Mouse (Mus musculus) liver, adult (tissue): ENCODE data around the gene Sorcs3.

Experiments
- GATA4 ChIP-seq: IDR thresholded peaks from 2 replicates; pipeline ENCODE4 v1.6.1; 2014; ENCODE audit warnings: mild to moderate bottlenecking, low read length; ENCODE audit not compliant: insufficient replicate concordance

The Sorcs3 gene

DNA sequence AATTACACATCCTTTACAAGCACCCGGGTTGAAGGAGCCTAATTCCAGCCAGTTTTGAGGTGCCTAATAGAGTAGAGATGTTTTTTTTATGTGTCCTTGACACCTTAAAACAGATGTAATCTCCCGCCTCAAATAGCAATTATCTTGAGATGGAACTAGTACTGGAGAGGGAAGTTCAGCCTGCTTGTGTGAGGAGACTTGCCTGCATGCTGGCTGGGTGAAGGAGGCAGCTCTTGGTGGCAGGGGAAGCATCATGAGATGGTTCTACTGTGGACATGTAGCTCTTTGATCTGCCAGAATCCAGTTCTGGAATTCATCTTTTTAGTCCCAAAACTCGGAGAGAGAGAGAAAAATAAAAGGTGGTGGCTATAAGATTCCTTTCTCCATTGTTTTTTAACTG is 38.2 kb downstream of the Sorcs3 start:
- TF ChIP-seq GATA4 = no peak

DNA sequence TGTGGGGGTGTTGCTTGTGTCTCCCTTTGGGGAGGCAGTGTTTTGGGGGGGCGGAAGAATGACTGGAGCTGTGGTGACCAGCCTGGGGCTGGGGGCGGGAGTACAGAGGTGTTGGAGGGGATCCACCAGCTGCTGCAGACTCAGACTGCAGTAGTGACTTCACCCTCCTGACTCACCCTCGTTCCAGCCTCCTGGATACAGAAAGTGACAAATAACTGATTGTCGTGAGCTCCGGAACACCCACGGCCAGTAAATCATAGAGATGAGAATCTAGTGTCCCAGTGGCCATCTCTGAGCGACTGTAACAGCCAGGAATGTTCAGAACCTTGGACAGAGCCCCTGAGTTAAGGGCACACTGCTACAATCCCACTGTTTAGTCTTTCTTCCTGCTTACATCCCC is 53.4 kb downstream of the Sorcs3 start:
- no peak for TF ChIP-seq GATA4

DNA sequence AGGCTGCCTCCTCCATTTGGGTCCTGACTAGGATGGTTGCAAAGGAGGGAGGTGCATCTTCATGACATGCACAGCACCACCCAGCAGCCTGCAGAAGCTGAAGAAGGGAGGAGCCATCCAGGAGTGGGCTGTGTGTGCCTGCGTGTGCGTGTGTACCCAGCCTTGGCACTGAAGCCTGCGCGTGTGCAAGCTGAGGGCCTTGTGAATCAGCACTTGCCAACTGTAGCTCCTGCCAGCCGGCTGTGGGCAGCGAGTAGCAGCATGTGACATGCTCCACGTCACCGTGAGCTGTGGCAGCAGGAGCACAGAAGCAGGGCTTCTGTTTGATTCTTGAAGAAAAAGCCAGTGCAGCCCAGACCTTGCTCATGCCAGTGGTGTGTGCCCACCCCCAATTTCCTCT is 54.8 kb downstream of the Sorcs3 start:
- TF ChIP-seq GATA4 = no peak

DNA sequence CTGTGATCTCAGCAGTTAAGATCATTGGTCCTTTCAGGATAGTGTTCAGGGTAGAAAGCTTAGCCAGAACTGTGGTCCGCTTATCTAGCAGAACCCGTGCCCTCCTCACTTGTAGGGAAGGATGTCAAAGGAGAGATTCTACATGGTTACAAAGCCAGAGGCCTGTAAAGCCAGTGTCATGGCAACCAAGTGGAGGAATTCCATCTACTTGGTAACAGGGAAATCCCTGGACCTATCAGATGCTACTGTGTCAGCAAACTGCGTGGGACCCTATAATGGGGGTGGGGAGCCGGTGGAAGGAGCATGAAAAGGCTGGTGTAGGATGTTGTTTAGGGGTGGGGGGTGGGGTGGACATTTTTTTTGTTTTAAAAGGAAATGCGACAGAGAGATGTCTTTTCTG is 57.9 kb downstream of the Sorcs3 start:
- TF ChIP-seq GATA4 = no peak

DNA sequence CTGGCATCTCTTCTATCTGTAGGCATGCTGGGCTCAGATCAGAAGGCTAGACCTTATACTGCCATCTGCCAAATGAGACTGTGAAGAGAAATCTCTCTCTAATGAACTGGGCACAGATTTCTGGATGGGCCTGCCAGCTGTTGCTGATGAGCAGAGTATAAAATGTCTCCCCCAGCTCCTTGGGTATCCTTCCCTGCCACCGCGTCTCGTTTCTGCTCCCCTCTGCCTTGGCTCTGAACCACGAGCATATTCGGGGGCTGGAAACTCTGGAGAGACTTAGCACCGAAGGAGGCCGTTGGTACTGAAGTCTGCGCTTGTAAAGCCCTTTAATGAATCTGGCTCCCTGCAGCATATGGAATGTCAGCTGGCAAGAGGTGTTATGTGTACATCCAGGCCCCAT is 74.4 kb downstream of the Sorcs3 start:
- no peak for TF ChIP-seq GATA4

DNA sequence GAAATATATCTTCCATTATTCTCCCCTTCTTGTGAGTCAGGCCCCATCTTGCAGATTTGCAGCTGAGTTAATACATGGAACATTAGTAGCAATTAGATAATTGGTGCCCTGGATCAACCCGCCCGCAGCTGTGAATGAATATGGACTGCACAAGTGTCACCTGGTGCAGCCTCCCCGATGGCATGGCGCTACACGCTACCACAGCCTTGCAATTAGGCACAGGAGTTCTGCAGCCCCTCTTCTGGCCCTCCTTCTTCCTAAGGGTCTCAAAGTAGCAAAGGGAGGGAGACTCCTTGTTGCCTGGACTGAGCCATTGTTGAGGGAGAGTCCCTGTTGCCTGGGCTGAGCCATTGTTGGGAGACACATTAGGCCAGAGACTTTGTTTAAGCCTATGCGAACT is 76.4 kb downstream of the Sorcs3 start:
- TF ChIP-seq GATA4 = no peak

DNA sequence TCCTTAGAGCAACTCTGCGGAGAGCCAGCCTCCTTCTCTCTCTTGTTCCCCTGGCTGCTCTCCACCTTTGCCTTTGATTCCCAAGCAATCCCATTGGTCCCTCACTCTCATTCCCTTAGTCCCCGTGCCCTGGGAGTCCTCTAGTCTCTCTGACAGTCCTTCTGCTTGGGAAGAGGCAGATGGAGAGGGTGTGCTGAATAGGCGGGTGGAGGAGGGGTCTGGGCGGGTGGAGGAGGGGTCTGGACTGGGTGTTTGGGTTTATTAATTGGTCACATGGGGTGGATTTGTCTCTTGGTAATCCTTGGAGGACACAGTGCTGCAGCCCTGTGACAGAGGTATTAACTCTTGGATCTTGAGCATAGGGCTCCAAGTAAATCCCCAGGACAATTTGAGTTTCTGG is 77.4 kb downstream of the Sorcs3 start:
- no peak for TF ChIP-seq GATA4

DNA sequence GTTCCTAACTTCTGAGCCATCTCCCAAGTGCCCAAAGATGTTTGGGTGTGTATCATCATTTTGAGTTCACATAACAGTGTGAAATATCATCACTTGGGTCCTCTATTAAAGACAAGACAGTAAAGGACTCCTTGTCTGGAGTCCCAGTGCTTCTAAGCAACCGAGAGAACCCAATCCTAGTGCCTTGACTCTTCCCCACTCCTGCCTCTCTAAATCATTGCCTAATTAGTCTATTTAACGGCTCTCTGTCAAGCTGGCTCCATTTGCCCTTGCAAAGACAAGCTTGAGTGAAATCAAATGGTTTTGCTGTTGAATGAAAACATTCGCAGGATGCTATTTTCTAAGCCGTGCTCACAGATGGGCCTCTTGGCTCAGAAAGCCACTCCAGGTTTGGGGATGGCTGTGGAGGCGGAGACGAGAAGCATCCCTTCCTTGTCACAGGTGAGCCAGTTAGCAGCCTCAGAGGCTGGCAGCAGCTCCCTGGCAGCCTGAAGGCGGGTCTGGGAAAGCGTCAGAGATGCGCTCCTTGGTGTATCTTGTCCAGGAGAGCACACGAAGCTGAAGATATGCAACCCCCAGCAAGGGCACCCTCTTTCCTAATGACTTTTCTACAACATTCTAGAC is 79.9 kb downstream of the Sorcs3 start:
- TF ChIP-seq GATA4 = no peak

DNA sequence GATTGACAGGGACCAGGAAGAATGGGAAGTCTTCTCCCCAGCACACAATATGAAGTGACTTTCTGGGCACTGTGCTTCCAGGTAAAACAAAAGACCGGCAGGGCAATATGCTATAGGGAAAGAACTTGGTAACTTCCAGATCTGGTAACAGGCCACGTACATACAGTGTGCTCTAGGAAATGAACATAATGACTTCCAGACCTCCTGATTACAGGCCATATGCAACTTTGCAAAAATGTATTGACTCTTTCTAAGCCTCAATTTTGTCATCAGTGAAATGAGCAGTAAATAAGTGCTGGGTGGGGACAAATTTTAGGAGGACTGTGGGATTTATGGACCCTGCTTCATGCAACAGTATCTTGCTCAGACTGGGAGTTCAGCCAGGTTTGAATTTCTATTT is 88.4 kb downstream of the Sorcs3 start:
- no peak for TF ChIP-seq GATA4

DNA sequence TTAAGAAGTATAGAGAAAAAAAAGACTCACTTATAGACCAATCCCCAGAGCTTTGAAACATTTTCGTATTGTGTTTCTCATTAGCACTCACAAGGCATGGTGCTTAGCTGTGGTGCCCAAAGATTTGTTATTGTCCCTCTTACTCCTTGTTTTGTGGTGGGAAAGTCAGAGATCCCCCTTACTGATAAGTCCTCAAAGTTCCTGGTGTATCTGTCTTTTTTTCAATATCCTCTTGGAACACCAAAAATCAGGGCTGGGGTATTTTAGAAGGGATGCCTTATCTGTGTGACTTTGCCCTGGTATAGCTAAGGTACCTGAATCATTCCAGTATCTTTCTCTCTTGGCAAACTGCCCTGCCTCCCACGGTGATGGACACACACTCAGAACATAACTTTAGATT is 92.6 kb downstream of the Sorcs3 start:
- TF ChIP-seq GATA4 = no peak

DNA sequence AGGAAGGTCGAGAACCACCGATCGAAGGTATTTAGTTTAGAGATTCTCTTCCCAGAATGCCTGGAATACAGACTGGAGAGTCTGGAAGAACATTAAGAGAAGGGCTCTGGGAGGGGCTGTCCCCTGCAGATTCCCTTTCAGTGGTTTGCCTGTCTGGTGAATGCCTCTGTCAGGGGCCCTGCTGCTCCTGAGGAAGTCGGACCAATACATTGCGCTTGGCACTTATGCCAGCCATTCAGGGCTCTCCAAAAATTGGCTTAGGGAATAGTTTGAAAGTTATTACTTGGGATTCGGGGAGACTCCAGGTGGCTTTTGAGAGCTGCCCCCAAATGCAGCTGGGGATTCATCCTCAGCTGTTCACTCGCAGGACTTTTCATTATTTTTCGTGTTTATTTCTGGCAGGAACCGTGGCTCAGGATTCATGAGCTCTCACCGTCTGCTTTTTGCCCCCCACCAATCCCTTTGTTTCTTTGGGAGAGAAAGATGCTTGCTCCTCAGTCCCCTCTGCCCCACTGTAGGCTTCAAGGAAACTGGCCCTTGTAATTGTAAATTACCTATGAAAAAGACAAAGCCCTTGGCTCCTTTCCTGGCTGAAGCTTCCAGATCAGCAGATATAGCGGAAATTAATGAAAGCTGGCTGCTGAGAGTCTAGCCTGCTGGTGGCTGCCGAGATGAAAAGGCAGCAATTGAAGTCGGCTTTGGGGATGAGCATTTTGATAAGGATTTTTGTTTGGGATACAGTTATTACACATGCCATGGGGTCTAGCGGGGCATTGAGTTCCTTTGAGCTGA is 94.8 kb downstream of the Sorcs3 start:
- TF ChIP-seq GATA4 = no peak

DNA sequence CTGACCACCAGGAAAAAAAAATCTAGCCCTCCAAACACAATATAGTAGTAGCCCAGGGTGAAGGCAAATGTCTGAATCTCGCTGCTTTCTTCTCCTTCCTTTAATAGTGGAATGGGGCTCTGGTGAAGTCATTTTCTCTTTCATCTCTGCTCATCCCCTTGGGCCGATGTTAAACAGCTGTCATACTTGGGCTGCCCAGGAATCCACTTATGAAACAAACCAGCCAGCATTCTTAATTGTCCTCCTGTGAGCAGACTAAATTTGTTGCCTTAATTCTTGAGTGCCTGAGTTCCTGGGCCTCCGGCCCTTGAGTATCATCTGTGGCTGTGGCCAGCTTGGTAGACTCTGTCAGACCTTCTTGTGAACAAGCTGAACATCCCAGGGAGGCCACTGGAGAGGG is 95.5 kb downstream of the Sorcs3 start:
- TF ChIP-seq GATA4 = no peak

DNA sequence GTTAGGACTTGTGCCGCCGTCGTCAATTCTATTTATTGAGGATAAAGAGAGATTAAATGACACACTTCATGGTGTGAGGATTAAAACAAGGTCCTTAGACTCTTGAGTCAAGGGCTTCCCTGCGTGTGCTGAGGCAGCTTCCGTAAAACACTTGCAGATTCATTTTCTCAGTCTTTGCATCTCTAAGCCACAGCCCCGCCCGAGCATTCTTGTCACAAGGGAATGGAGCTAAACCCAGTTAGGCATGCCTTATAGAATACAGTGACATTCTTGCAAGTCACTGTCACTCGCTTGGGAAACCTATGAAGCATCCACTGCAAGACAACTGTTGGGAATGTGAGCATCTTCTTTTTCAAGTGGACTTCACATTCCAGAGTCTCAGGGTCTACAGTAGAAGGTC is 102.5 kb downstream of the Sorcs3 start:
- TF ChIP-seq GATA4 = no peak

DNA sequence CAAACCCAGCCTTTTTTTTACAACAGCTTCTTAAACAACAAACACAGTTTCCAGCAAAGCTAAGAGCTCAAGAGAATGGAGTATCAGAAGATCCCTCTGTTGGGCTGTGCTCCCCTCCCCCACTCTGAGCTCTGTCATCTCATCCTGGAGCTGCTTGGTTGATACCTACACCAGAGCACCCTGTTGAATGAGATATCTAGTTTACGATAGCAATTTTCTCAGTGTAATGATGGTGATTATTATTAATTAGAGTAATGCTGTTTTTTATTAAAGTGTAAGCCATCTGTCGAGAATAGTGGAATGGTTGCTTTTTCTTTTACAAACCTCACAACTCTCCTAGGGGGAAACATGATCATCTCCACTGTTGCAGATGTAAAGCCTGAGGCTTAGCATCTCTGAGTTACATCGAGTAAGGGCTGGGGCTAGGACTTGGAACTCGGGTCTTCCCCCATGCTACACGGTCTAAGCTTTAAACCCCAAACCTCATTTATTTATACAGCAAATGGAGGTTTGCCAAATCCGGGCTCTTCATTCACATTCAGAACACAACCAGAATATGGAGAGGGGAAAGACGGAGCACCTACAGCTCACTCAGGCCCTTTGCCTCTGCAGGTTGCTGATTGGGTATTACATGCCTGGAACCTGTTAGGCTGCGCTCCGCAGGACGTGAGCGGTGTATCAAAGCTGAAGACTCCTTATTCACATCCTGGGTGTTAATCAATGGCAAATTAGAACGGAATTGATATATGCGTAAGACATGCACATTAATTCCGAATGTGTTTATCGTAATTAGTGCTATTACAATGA is 103.9 kb downstream of the Sorcs3 start:
- TF ChIP-seq GATA4 = no peak

DNA sequence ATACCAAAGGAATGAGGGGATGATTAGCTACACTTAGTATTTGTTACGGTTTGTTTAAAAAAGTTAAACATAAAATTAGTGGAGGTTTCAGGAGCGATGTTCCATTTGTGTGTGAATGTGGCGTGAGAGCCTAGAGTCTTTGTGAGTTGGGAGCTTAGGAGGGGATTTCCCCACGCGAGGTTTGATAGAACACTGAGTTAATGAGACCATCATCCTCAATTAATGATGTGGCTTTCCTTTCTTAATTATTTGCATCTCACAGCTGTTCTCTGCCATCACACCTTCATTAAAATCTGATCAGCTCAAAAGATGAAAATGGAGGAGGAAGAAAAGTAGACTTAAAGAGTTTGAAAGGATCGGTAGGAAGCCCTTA is 104.5 kb downstream of the Sorcs3 start:
- no peak for TF ChIP-seq GATA4

DNA sequence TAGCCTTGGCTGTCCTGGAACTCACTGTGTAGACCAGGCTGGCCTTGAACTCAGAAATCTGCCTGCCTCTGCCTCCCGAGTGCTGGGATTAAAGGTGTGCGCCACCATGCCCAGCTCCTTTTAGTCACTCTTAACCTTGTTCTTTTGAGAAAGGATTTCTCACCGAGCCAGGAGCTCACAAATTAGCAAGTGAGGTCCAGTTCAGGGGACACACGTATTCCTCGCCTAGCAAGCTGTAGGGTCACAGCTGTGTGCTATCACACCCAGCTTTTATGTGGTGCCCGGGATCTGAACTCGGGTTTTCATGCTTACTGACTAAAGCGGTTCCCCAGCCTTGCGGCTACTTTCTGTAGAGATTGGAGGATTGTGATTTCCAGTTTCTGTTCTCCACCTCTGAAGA is 108.0 kb downstream of the Sorcs3 start:
- no peak for TF ChIP-seq GATA4
